Mouse (Mus musculus) liver, embryonic 16.5 days (tissue): ENCODE results near the gene Sacs. TPM values are rescaled to one million over a fixed set of nuclear protein-coding genes. Genes with fewer than 3 reads are reported as not detected.

ENCODE experiments used
- ATAC-seq: fragments of 200-750 bp; cut with Nextera tagmentation; 2 replicates; pipeline ENCODE4 v1.8.0; 2017; ENCODE audit warnings: low read depth, mild to moderate bottlenecking, moderate number of reproducible peaks, moderate library complexity
- H3K27ac ChIP-seq: fragments of 300-500 bp; sonication (generic); 2 replicates; pipeline ENCODE4 v1.5.1; 2014; ENCODE audit warnings: mild to moderate bottlenecking, low read length
- H3K27me3 ChIP-seq: fragments of 300-500 bp; sonication (generic); 2 replicates; pipeline ENCODE4 v1.6.1; 2014; ENCODE audit warnings: low read depth, low read length, mixed read lengths; ENCODE audit not compliant: control insufficient read depth, insufficient read depth
- H3K36me3 ChIP-seq: fragments of 300-500 bp; sonication (generic); 2 replicates; pipeline ENCODE4 v1.6.1; 2014; ENCODE audit warnings: mild to moderate bottlenecking; ENCODE audit not compliant: control insufficient read depth, insufficient read depth
- H3K4me1 ChIP-seq: fragments of 300-500 bp; sonication (generic); 2 replicates; pipeline ENCODE4 v1.6.1; 2014; ENCODE audit warnings: low read depth, low read length, mixed read lengths; ENCODE audit not compliant: control insufficient read depth
- H3K4me2 ChIP-seq: fragments of 300-500 bp; sonication (generic); 2 replicates; pipeline ENCODE4 v1.6.1; 2014; ENCODE audit warnings: low read depth, low read length, mixed read lengths
- H3K4me3 ChIP-seq: fragments of 300-500 bp; sonication (generic); 2 replicates; pipeline ENCODE4 v1.5.1; 2014; ENCODE audit warnings: low read depth, mild to moderate bottlenecking, low read length
- H3K9ac ChIP-seq: fragments of 300-500 bp; sonication (generic); 2 replicates; pipeline ENCODE4 v1.6.1; 2014; ENCODE audit warnings: low read depth, low read length
- H3K9me3 ChIP-seq: fragments of 300-500 bp; sonication (generic); replicated peaks from 2 replicates; pipeline ENCODE4 v1.6.1; 2016; ENCODE audit warnings: low read length; ENCODE audit not compliant: control insufficient read depth
- WGBS: fragments of 180-500 bp; shearing (Covaris S2); extraction: QIAGEN DNeasy Blood & Tissue Kit; methylation state at CpG from one replicate; pipeline ENCODE4 v1.1.7; 2014; ENCODE audit not compliant: insufficient replicate concordance; 5-methylcytosine and 5-hydroxymethylcytosine counted together
- polyA plus RNA-seq: library from polyadenylated mRNA; unstranded; fragments of >200 nt; fragmentation: Nextera tagmentation; extraction: Ambion mirVana; gene quantifications from 2 replicates; pipeline ENCODE4 v1.2.1, GENCODE M21; 2015

Sacs gene
- polyA plus RNA-seq: 0.96 and 1.3 TPM in 2 replicates

- no peaks in the 10 kb centered on the region for H3K36me3 ChIP-seq
- no peak for ATAC-seq
- WGBS: 11% methylated on average over 23 of the region's 23 CpGs
These were observed at the start of gene Sacs for GRCm38 (mm10) chr14:61137994-61138726. TSS of gene Sacs (plus strand) at chr14:61138457.

GRCm38 (mm10) chr14:61090955-61091354 lies 47.3 kb upstream of the Sacs start:
- no peaks in the 10 kb centered on the region for H3K4me1 ChIP-seq
- no peak overlapping the region for H3K9ac ChIP-seq
- H3K4me3 ChIP-seq: no peak overlapping the region
- WGBS: 64% methylated on average over 5 of the region's 5 CpGs
- H3K9me3 ChIP-seq: no peaks in the 10 kb centered on the region
- H3K36me3 ChIP-seq: no peaks in the 10 kb centered on the region
- H3K27ac ChIP-seq: no peak overlapping the region
- H3K27me3 ChIP-seq: no peaks in the 10 kb centered on the region
- no peak for ATAC-seq
- no peak overlapping the region for H3K4me2 ChIP-seq

More at GRCm38 (mm10) chr14:61137994-61138726, at the start of gene Sacs:
- peak within 1 kb of the TSS; percentile 30 for H3K4me2 ChIP-seq
- H3K27me3 ChIP-seq: peaks cover 3% of the 10 kb centered on the region
- no peaks in the 10 kb centered on the region for H3K9me3 ChIP-seq
- H3K4me1 ChIP-seq: no peaks in the 10 kb centered on the region
- H3K9ac ChIP-seq: no peak within 1 kb of the TSS
- peak within 1 kb of the TSS; percentile 27; the same call in 1 of the 2 replicates for H3K4me3 ChIP-seq
- H3K27ac ChIP-seq: no peak within 1 kb of the TSS

GRCm38 (mm10) chr14:61092073-61092472 lies 46.2 kb upstream of the Sacs start:
- H3K4me3 ChIP-seq: no peak overlapping the region
- H3K27ac ChIP-seq: no peak overlapping the region
- no peak overlapping the region for H3K4me2 ChIP-seq
- no peaks in the 10 kb centered on the region for H3K36me3 ChIP-seq
- no peaks in the 10 kb centered on the region for H3K4me1 ChIP-seq
- H3K9me3 ChIP-seq: no peaks in the 10 kb centered on the region
- H3K9ac ChIP-seq: no peak overlapping the region
- ATAC-seq: no peak
- WGBS: 67% methylated on average over 3 of the region's 3 CpGs
- H3K27me3 ChIP-seq: no peaks in the 10 kb centered on the region

- peak overlapping the region; percentile 17; the same call in 1 of the 2 replicates for H3K4me2 ChIP-seq
- no peak overlapping the region for H3K4me3 ChIP-seq
- WGBS: 54% methylated on average over 12 of the region's 12 CpGs
- H3K27me3 ChIP-seq: no peaks in the 10 kb centered on the region
- peak; percentile 93 for ATAC-seq
- peak overlapping the region; percentile 60 for H3K27ac ChIP-seq
- H3K36me3 ChIP-seq: no peaks in the 10 kb centered on the region
- H3K4me1 ChIP-seq: no peaks in the 10 kb centered on the region
- H3K9me3 ChIP-seq: no peaks in the 10 kb centered on the region
- H3K9ac ChIP-seq: no peak overlapping the region
These were observed 40.2 kb upstream of the Sacs start for GRCm38 (mm10) chr14:61097974-61098625.

GRCm38 (mm10) chr14:61100736-61101135 lies 37.5 kb upstream of the Sacs start:
- no peaks in the 10 kb centered on the region for H3K27me3 ChIP-seq

GRCm38 (mm10) chr14:61106404-61106803 lies 31.9 kb upstream of the Sacs start:
- H3K4me2 ChIP-seq: no peak overlapping the region
- 52% methylated on average over 8 of the region's 8 CpGs for WGBS
- ATAC-seq: peak; percentile 69
- no peak overlapping the region for H3K4me3 ChIP-seq
- H3K9ac ChIP-seq: no peak overlapping the region
- H3K27ac ChIP-seq: no peak overlapping the region
- no peaks in the 10 kb centered on the region for H3K36me3 ChIP-seq
- no peaks in the 10 kb centered on the region for H3K27me3 ChIP-seq
- H3K4me1 ChIP-seq: no peaks in the 10 kb centered on the region
- H3K9me3 ChIP-seq: no peaks in the 10 kb centered on the region

More at GRCm38 (mm10) chr14:61100736-61101135, 37.5 kb upstream of the Sacs start:
- ATAC-seq: no peak
- H3K9ac ChIP-seq: no peak overlapping the region
- H3K27ac ChIP-seq: no peak overlapping the region
- WGBS: 67% methylated on average over 6 of the region's 6 CpGs
- H3K4me2 ChIP-seq: no peak overlapping the region
- H3K9me3 ChIP-seq: no peaks in the 10 kb centered on the region
- no peaks in the 10 kb centered on the region for H3K36me3 ChIP-seq
- H3K4me3 ChIP-seq: no peak overlapping the region
- no peaks in the 10 kb centered on the region for H3K4me1 ChIP-seq

GRCm38 (mm10) chr14:61108625-61109024 lies 29.6 kb upstream of the Sacs start:
- no peak overlapping the region for H3K4me2 ChIP-seq
- WGBS: 65% methylated on average over 2 of the region's 2 CpGs
- no peak overlapping the region for H3K9ac ChIP-seq
- no peaks in the 10 kb centered on the region for H3K36me3 ChIP-seq
- H3K27me3 ChIP-seq: no peaks in the 10 kb centered on the region
- no peak overlapping the region for H3K4me3 ChIP-seq
- H3K9me3 ChIP-seq: no peaks in the 10 kb centered on the region
- no peak for ATAC-seq
- no peak overlapping the region for H3K27ac ChIP-seq
- no peaks in the 10 kb centered on the region for H3K4me1 ChIP-seq

- Histone ChIP-seq H3K36me3 (no peaks in the 10 kb centered on the region), H3K9ac (no peak overlapping the region), H3K9me3 (no peaks in the 10 kb centered on the region), H3K4me1 (no peaks in the 10 kb centered on the region), H3K4me2 (no peak overlapping the region), H3K27me3 (no peaks in the 10 kb centered on the region), H3K4me3 (no peak overlapping the region), H3K27ac (no peak overlapping the region)
- WGBS: 4% methylated on average over 11 of the region's 11 CpGs
- ATAC-seq: no peak
These were observed 25.9 kb upstream of the Sacs start for GRCm38 (mm10) chr14:61112404-61112803.

- Histone ChIP-seq H3K27me3 (no peaks in the 10 kb centered on the region), H3K9ac (no peak overlapping the region), H3K27ac (peak overlapping the region; percentile 61), H3K9me3 (no peaks in the 10 kb centered on the region), H3K36me3 (no peaks in the 10 kb centered on the region), H3K4me2 (peak overlapping the region; percentile 24; the same call in 1 of the 2 replicates), H3K4me3 (no peak overlapping the region), H3K4me1 (no peaks in the 10 kb centered on the region)
- WGBS: 54% methylated on average over 5 of the region's 5 CpGs
- ATAC-seq: peak; percentile 72
These were observed 13.5 kb upstream of the Sacs start for GRCm38 (mm10) chr14:61124755-61125154.
